Comparison of ENCODE assay signal across 8 mouse cellular contexts in genomic region chr8:84976763-84977434, GRCm38 (mm10). TPM values are rescaled to one million over a fixed set of nuclear protein-coding genes. Genes with fewer than 3 reads are reported as not detected.
DNase-seq lines count a peak whose midpoint lies in the region; ATAC-seq and TF ChIP-seq lines count a peak whose summit lies in the region.

No protein-coding gene starts in this region.

- no peaks in the 10 kb centered on the region for H3K9me3 ChIP-seq in heart, embryonic 16.5 days (replicated peaks; ENCODE audit: control insufficient read depth, low read length)
- H3K9me3 ChIP-seq in G1E (replicated peaks): no peaks in the 10 kb centered on the region
- H3K9me3 ChIP-seq in forebrain, embryonic 13.5 days (replicated peaks): no peaks in the 10 kb centered on the region
- no peaks in the 10 kb centered on the region for H3K9me3 ChIP-seq in liver, embryonic 16.5 days (replicated peaks; ENCODE audit: control insufficient read depth, low read length)

- H3K36me3 ChIP-seq in heart, embryonic 16.5 days (ENCODE audit: control insufficient read depth, insufficient read depth): peaks cover 7% of the 10 kb centered on the region
- H3K36me3 ChIP-seq in G1E (replicated peaks): peaks cover 24% of the 10 kb centered on the region
- peaks cover 35% of the 10 kb centered on the region for H3K36me3 ChIP-seq in forebrain, embryonic 13.5 days (ENCODE audit: poor library complexity, severe bottlenecking)
- H3K36me3 ChIP-seq in liver, embryonic 16.5 days (ENCODE audit: control insufficient read depth, insufficient read depth): peaks cover 29% of the 10 kb centered on the region

- intact Hi-C loops in heart, postnatal 14 days (cut with DNase I): no loop called here

- H3K27me3 ChIP-seq in heart, embryonic 16.5 days (ENCODE audit: control insufficient read depth, insufficient read depth, low read length): no peaks in the 10 kb centered on the region
- no peaks in the 10 kb centered on the region for H3K27me3 ChIP-seq in G1E (ENCODE audit: insufficient read depth, low read length)
- H3K27me3 ChIP-seq in forebrain, embryonic 13.5 days: peaks cover 46% of the 10 kb centered on the region
- peaks cover 9% of the 10 kb centered on the region for H3K27me3 ChIP-seq in liver, embryonic 16.5 days (ENCODE audit: control insufficient read depth, insufficient read depth, low read depth, low read length)

- no peak for ATAC-seq in heart, embryonic 16.5 days (replicated peaks; ENCODE audit: extremely low read depth, insufficient read depth, low FRiP score)
- no peak for ATAC-seq in G1E (ENCODE audit: extremely low read depth, insufficient number of reproducible peaks, low FRiP score, poor library complexity, severe bottlenecking)
- no peak for ATAC-seq in forebrain, embryonic 13.5 days
- ATAC-seq in liver, embryonic 16.5 days (ENCODE audit: low read depth): no peak
- no peak for ATAC-seq in megakaryocyte progenitor cell, adult 5-6 weeks (replicated peaks; ENCODE audit: poor library complexity)

- peaks cover 44% of the 10 kb centered on the region for H3K4me1 ChIP-seq in heart, embryonic 16.5 days (ENCODE audit: control insufficient read depth, insufficient read depth, low read length)
- H3K4me1 ChIP-seq in G1E (ENCODE audit: insufficient read depth, low read depth, low read length): peaks cover 84% of the 10 kb centered on the region
- peaks cover 74% of the 10 kb centered on the region for H3K4me1 ChIP-seq in forebrain, embryonic 13.5 days
- H3K4me1 ChIP-seq in liver, embryonic 16.5 days (ENCODE audit: control insufficient read depth, low read depth, low read length): peaks cover 95% of the 10 kb centered on the region

- peak overlapping the region; percentile 94 for H3K27ac ChIP-seq in heart, embryonic 16.5 days (ENCODE audit: low read length)
- no peak overlapping the region for H3K27ac ChIP-seq in forebrain, embryonic 13.5 days
- peak overlapping the region; percentile 97 for H3K27ac ChIP-seq in liver, embryonic 16.5 days (ENCODE audit: low read length)

- DNase-seq in heart, postnatal 14 days: no peak
- peak; percentile 14 for DNase-seq in G1E (ENCODE audit: low spot score)
- DNase-seq in gastrocnemius, adult 18-20 months (ENCODE audit: low spot score): no peak
- no peak for DNase-seq in right cerebral cortex, adult 2 months (ENCODE audit: low spot score in 2 of 2)

- H3K4me2 ChIP-seq in heart, embryonic 16.5 days (ENCODE audit: low read depth, low read length): peak overlapping the region; percentile 97
- H3K4me2 ChIP-seq in forebrain, embryonic 13.5 days: peak overlapping the region; percentile 96
- peak overlapping the region; percentile 98 for H3K4me2 ChIP-seq in liver, embryonic 16.5 days (ENCODE audit: low read depth, low read length)

- peak overlapping the region; percentile 73 for H3K4me3 ChIP-seq in heart, embryonic 16.5 days (ENCODE audit: low read length)
- H3K4me3 ChIP-seq in G1E (ENCODE audit: low read depth, low read length): peak overlapping the region; percentile 87
- peak overlapping the region; percentile 51 for H3K4me3 ChIP-seq in forebrain, embryonic 13.5 days
- peak overlapping the region; percentile 75 for H3K4me3 ChIP-seq in liver, embryonic 16.5 days (ENCODE audit: low read depth, low read length)

- TF ChIP-seq CTCF in G1E (IDR thresholded peaks at IDR 0.05; ENCODE audit: low read depth, low read length): no peak

- WGBS in heart, embryonic 16.5 days: 3% methylated on average over 25 of the region's 25 CpGs
- 5% methylated on average over 24 of the region's 25 CpGs for WGBS in forebrain, embryonic 13.5 days
- WGBS in liver, embryonic 16.5 days (ENCODE audit: insufficient replicate concordance): under 1% methylated on average over 25 of the region's 25 CpGs

- H3K9ac ChIP-seq in heart, embryonic 16.5 days (ENCODE audit: low read length): peak overlapping the region; percentile 90
- peak overlapping the region; percentile 72 for H3K9ac ChIP-seq in forebrain, embryonic 13.5 days
- H3K9ac ChIP-seq in liver, embryonic 16.5 days (ENCODE audit: low read depth, low read length): peak overlapping the region; percentile 73

RNA-seq across cellular contexts. Expression of gene Junb, which starts 1.6 kb away (rescaled TPM):
- 11.7 and 15.3 TPM in 2 replicates for polyA plus RNA-seq in heart, embryonic 16.5 days (2015; fragmentation: Nextera tagmentation; extraction: Ambion mirVana)
- 10 to 100 TPM; 11.2 to 13.9 TPM for total RNA-seq in heart, postnatal 14 days (2021)
- total RNA-seq in G1E (2014; fragmentation: Nextera tagmentation) (25.6 and 38.5 TPM in 2 replicates), G1E (2017) (23.8 and 33.6 TPM in 2 replicates)
- polyA plus RNA-seq in G1E (2012): 66.8 and 78.5 TPM in 2 replicates
- polyA plus RNA-seq in forebrain, embryonic 13.5 days (2015; fragmentation: Nextera tagmentation; extraction: Ambion mirVana): 3.4 and 4.2 TPM in 2 replicates
- 10.6 and 16.5 TPM in 2 replicates for polyA plus RNA-seq in liver, embryonic 16.5 days (2015; fragmentation: Nextera tagmentation; extraction: Ambion mirVana)
- total RNA-seq in gastrocnemius, adult 18-20 months (2021): 10 to 100 TPM in 1 of 2 experiments, 1 to 10 TPM in 1; 9.4 to 12.5 TPM
- 14.7 and 26.1 TPM in 2 replicates for total RNA-seq in megakaryocyte progenitor cell, adult 5-6 weeks (2015)
- 38.9 and 57.5 TPM in 2 replicates for total RNA-seq in megakaryocyte progenitor cell, adult 5-6 weeks (2017)

RNA-seq across cellular contexts. Expression of gene Rnaseh2a, which starts 7.3 kb away (rescaled TPM):
- polyA plus RNA-seq in heart, embryonic 16.5 days (2015; fragmentation: Nextera tagmentation; extraction: Ambion mirVana): 80.2 and 82.7 TPM in 2 replicates
- 10 to 100 TPM; 39.7 to 50.7 TPM for total RNA-seq in heart, postnatal 14 days (2021)
- 162 and 174 TPM in 2 replicates for total RNA-seq in G1E (2014; fragmentation: Nextera tagmentation)
- 94.1 and 132 TPM in 2 replicates for total RNA-seq in G1E (2017)
- 477 and 636 TPM in 2 replicates for polyA plus RNA-seq in G1E (2012)
- 119 and 124 TPM in 2 replicates for polyA plus RNA-seq in forebrain, embryonic 13.5 days (2015; fragmentation: Nextera tagmentation; extraction: Ambion mirVana)
- polyA plus RNA-seq in liver, embryonic 16.5 days (2015; fragmentation: Nextera tagmentation; extraction: Ambion mirVana): 91.6 and 98.1 TPM in 2 replicates
- total RNA-seq in gastrocnemius, adult 18-20 months (2021): 10 to 100 TPM; 21.1 to 21.7 TPM
- total RNA-seq in megakaryocyte progenitor cell, adult 5-6 weeks (2015): 136 and 178 TPM in 2 replicates
- 109 and 162 TPM in 2 replicates for total RNA-seq in megakaryocyte progenitor cell, adult 5-6 weeks (2017)

RNA-seq across cellular contexts. Expression of gene Prdx2, which starts 7.5 kb away (rescaled TPM):
- polyA plus RNA-seq in heart, embryonic 16.5 days (2015; fragmentation: Nextera tagmentation; extraction: Ambion mirVana): 591 and 662 TPM in 2 replicates
- 100 to 1,000 TPM; 627 to 727 TPM for total RNA-seq in heart, postnatal 14 days (2021)
- total RNA-seq in G1E (2014; fragmentation: Nextera tagmentation): 134 and 185 TPM in 2 replicates
- total RNA-seq in G1E (2017): 299 and 388 TPM in 2 replicates
- 19.6 and 86.4 TPM in 2 replicates for polyA plus RNA-seq in G1E (2012)
- 1,640 and 1,662 TPM in 2 replicates for polyA plus RNA-seq in forebrain, embryonic 13.5 days (2015; fragmentation: Nextera tagmentation; extraction: Ambion mirVana)
- 1,724 and 1,773 TPM in 2 replicates for polyA plus RNA-seq in liver, embryonic 16.5 days (2015; fragmentation: Nextera tagmentation; extraction: Ambion mirVana)
- total RNA-seq in gastrocnemius, adult 18-20 months (2021): 100 to 1,000 TPM; 193 to 200 TPM
- total RNA-seq in megakaryocyte progenitor cell, adult 5-6 weeks (2015): 266 and 310 TPM in 2 replicates
- total RNA-seq in megakaryocyte progenitor cell, adult 5-6 weeks (2017): 340 and 388 TPM in 2 replicates

RNA-seq across cellular contexts. Expression of gene Gm49661, which starts 7.7 kb away (rescaled TPM):
- polyA plus RNA-seq in heart, embryonic 16.5 days (2015; fragmentation: Nextera tagmentation; extraction: Ambion mirVana): not detected in 2 replicates
- 1 to 10 TPM; 1.1 to 2.7 TPM for total RNA-seq in heart, postnatal 14 days (2021)
- total RNA-seq in G1E (2014; fragmentation: Nextera tagmentation) (not detected in 2 replicates), G1E (2017) (not detected in 2 replicates)
- polyA plus RNA-seq in G1E (2012): not detected in 2 replicates
- polyA plus RNA-seq in forebrain, embryonic 13.5 days (2015; fragmentation: Nextera tagmentation; extraction: Ambion mirVana): not detected in 2 replicates
- polyA plus RNA-seq in liver, embryonic 16.5 days (2015; fragmentation: Nextera tagmentation; extraction: Ambion mirVana): 0.45 and 1.4 TPM in 2 replicates
- total RNA-seq in gastrocnemius, adult 18-20 months (2021): not detected
- not detected in 2 replicates for total RNA-seq in megakaryocyte progenitor cell, adult 5-6 weeks (2015)
- total RNA-seq in megakaryocyte progenitor cell, adult 5-6 weeks (2017): not detected in 2 replicates

RNA-seq across cellular contexts. Expression of gene Hook2, which starts 13.5 kb away (rescaled TPM):
- polyA plus RNA-seq in heart, embryonic 16.5 days (2015; fragmentation: Nextera tagmentation; extraction: Ambion mirVana): 8.9 and 9.1 TPM in 2 replicates
- 1 to 10 TPM; 1.6 to 2.0 TPM for total RNA-seq in heart, postnatal 14 days (2021)
- 2.7 and 3.4 TPM in 2 replicates for total RNA-seq in G1E (2014; fragmentation: Nextera tagmentation)
- total RNA-seq in G1E (2017): 7.9 and 8.2 TPM in 2 replicates
- 12.2 and 12.7 TPM in 2 replicates for polyA plus RNA-seq in G1E (2012)
- 16.8 and 21.5 TPM in 2 replicates for polyA plus RNA-seq in forebrain, embryonic 13.5 days (2015; fragmentation: Nextera tagmentation; extraction: Ambion mirVana)
- 8.5 and 9.5 TPM in 2 replicates for polyA plus RNA-seq in liver, embryonic 16.5 days (2015; fragmentation: Nextera tagmentation; extraction: Ambion mirVana)
- total RNA-seq in gastrocnemius, adult 18-20 months (2021): 1 to 10 TPM; 2.1 to 2.7 TPM
- 1.9 and 3.8 TPM in 2 replicates for total RNA-seq in megakaryocyte progenitor cell, adult 5-6 weeks (2015)
- total RNA-seq in megakaryocyte progenitor cell, adult 5-6 weeks (2017): 7.2 and 8.5 TPM in 2 replicates
